ENCODE assay signal across 7 mouse cellular contexts in genomic region chr5:150466132-150466531, GRCm38 (mm10). TPM values are rescaled to one million over a fixed set of nuclear protein-coding genes. Genes with fewer than 3 reads are reported as not detected.
DNase-seq lines count a peak whose midpoint lies in the region; ATAC-seq and TF ChIP-seq lines count a peak whose summit lies in the region.

No protein-coding gene starts in this region.

- TF ChIP-seq CTCF in thymus, adult 2 months (IDR thresholded peaks at IDR 0.05; ENCODE audit: borderline replicate concordance, control insufficient read depth, extremely low read depth, insufficient read depth, low read length, poor library complexity), result no peak

- H3K4me1 ChIP-seq in limb, embryonic 15.5 days, result peaks cover 8% of the 10 kb centered on the region; the same call in 1 of the 2 replicates
- 0 out of 2 replicates have a peak, but pooled peaks cover 2% of the 10 kb centered on the region for H3K4me1 ChIP-seq in thymus, adult 2 months (replicated peaks; ENCODE audit: control insufficient read depth, insufficient read depth, low read length)

- H3K27me3 ChIP-seq in limb, embryonic 15.5 days, result no peaks in the 10 kb centered on the region
- no peaks in the 10 kb centered on the region for H3K27me3 ChIP-seq in thymus, adult 2 months (ENCODE audit: control insufficient read depth, insufficient read depth, low read length)

- no peak overlapping the region for H3K9ac ChIP-seq in limb, embryonic 15.5 days

- no peaks in the 10 kb centered on the region for H3K36me3 ChIP-seq in limb, embryonic 15.5 days
- no peaks in the 10 kb centered on the region for H3K36me3 ChIP-seq in thymus, adult 2 months (ENCODE audit: control insufficient read depth, insufficient read depth, low read length)

- no peaks in the 10 kb centered on the region for H3K9me3 ChIP-seq in limb, embryonic 15.5 days

- H3K4me2 ChIP-seq in limb, embryonic 15.5 days, result no peak overlapping the region

- TF ChIP-seq POLR2A in thymus, adult 2 months (IDR thresholded peaks at IDR 0.05; ENCODE audit: control insufficient read depth, extremely low read depth, insufficient read depth, low read length, poor library complexity), result no peak

- peak; percentile 72 to 77 for DNase-seq in adrenal gland, adult 18-20 months (ENCODE audit: low spot score in 2 of 2)
- peak; percentile 57 for DNase-seq in cerebellum, adult 8-10 months
- peak; percentile 78 to 81 for DNase-seq in gastrocnemius, postnatal 36 days
- peak; percentile 79 to 84 for DNase-seq in kidney, adult 8-10 months
- peak; percentile 90 for DNase-seq in right cerebral cortex, adult 18-20 months
- DNase-seq in thymus, adult 2 months, result no peak

- ATAC-seq in limb, embryonic 15.5 days (ENCODE audit: insufficient number of reproducible peaks, low FRiP score, low TSS enrichment, low read depth), result peak; percentile 78

- H3K27ac ChIP-seq in limb, embryonic 15.5 days, result no peak overlapping the region
- H3K27ac ChIP-seq in thymus, adult 2 months (ENCODE audit: control insufficient read depth, insufficient read depth, low read length), result no peak overlapping the region

- WGBS in limb, embryonic 15.5 days, result 64% methylated on average over 12 of the region's 12 CpGs
- 76% methylated on average over 12 of the region's 12 CpGs for WGBS in thymus, adult 2 months

- intact Hi-C loops in gastrocnemius, postnatal 36 days (cut with DNase I), result no loop called here

- no peak overlapping the region for H3K4me3 ChIP-seq in limb, embryonic 15.5 days
- H3K4me3 ChIP-seq in thymus, adult 2 months (ENCODE audit: control insufficient read depth, insufficient read depth, low read length), result no peak overlapping the region

RNA-seq across cellular contexts. Expression of gene Zar1l, which starts 51.8 kb away (rescaled TPM):
- not detected for total RNA-seq in adrenal gland, adult 18-20 months (2021)
- not detected for total RNA-seq in gastrocnemius, postnatal 36 days (2021)
- polyA plus RNA-seq in limb, embryonic 15.5 days (2015; fragmentation: Nextera tagmentation; extraction: Ambion mirVana), result not detected in 2 replicates
- not detected in 2 replicates for polyA plus RNA-seq in thymus, adult 2 months (2012; rRNA removed)

RNA-seq across cellular contexts. Expression of gene Brca2, which starts 56.3 kb away (rescaled TPM):
- total RNA-seq in adrenal gland, adult 18-20 months (2021), result 1 to 10 TPM; 2.5 to 3.0 TPM
- 1 to 10 TPM; 1.0 to 1.2 TPM for total RNA-seq in gastrocnemius, postnatal 36 days (2021)
- polyA plus RNA-seq in limb, embryonic 15.5 days (2015; fragmentation: Nextera tagmentation; extraction: Ambion mirVana), result 17.6 and 19.3 TPM in 2 replicates
- 7.6 and 11.5 TPM in 2 replicates for polyA plus RNA-seq in thymus, adult 2 months (2012; rRNA removed)
